Mouse (Mus musculus) spleen, adult 2 months (tissue): Measurements from ENCODE around the gene Ccdc173. TPM values are rescaled to one million over a fixed set of nuclear protein-coding genes. Genes with fewer than 3 reads are reported as not detected.

Source experiments
- DNase-seq, 2 experiments: peaks; one replicate each; pipeline versions ENCODE4 v3.0.0 to v3.0.0-alpha.2; 2012 to 2021; ENCODE audit warnings: low spot score in 2 of 2, low read depth in 1 of 2
- H3K27ac ChIP-seq: fragments of 200-500 bp; 2 replicates; pipeline ENCODE4 v1.5.1; 2012; ENCODE audit warnings: low read length, inconsistent platforms; ENCODE audit not compliant: insufficient read depth
- H3K27me3 ChIP-seq: fragments of 200-500 bp; 2 replicates; pipeline ENCODE4 v1.6.1; 2012; ENCODE audit warnings: mild to moderate bottlenecking, moderate library complexity, low read length, inconsistent platforms; ENCODE audit not compliant: control insufficient read depth, insufficient read depth
- H3K36me3 ChIP-seq: fragments of 200-500 bp; 2 replicates; pipeline ENCODE4 v1.6.1; 2012; ENCODE audit warnings: mild to moderate bottlenecking, low read length, inconsistent platforms; ENCODE audit not compliant: control insufficient read depth, insufficient read depth
- H3K4me1 ChIP-seq: fragments of 200-500 bp; 2 replicates; pipeline ENCODE4 v1.6.1; 2011; ENCODE audit warnings: inconsistent platforms; ENCODE audit not compliant: control insufficient read depth, insufficient read depth, insufficient read length
- H3K4me3 ChIP-seq: fragments of 200-500 bp; 2 replicates; pipeline ENCODE4 v1.5.1; 2011; ENCODE audit warnings: mild to moderate bottlenecking, inconsistent platforms; ENCODE audit not compliant: insufficient read depth, insufficient read length; ENCODE audit errors: extremely low read depth
- CTCF ChIP-seq: fragments of 200-500 bp; IDR thresholded peaks from 2 replicates; pipeline ENCODE4 v1.5.1; 2011; ENCODE audit warnings: mild to moderate bottlenecking, inconsistent platforms; ENCODE audit not compliant: insufficient read depth, insufficient read length, insufficient replicate concordance; ENCODE audit errors: extremely low read depth
- POLR2A ChIP-seq: fragments of 200-500 bp; IDR thresholded peaks from 2 replicates; pipeline ENCODE4 v1.6.1; 2011; ENCODE audit warnings: low read depth, low read length, inconsistent platforms
- WGBS: fragments of 180-500 bp; shearing (Covaris S2); methylation state at CpG from one replicate; pipeline ENCODE4 v1.1.7; 2018; 5-methylcytosine and 5-hydroxymethylcytosine counted together
- polyA plus RNA-seq: library from polyadenylated mRNA; depleted of rRNA; stranded (reverse); fragments of >200 nt; gene quantifications from 2 replicates; pipeline ENCODE4 v1.2.3, GENCODE M21; 2012

Ccdc173 gene
- polyA plus RNA-seq, 1 experiment, result not detected

DNA sequence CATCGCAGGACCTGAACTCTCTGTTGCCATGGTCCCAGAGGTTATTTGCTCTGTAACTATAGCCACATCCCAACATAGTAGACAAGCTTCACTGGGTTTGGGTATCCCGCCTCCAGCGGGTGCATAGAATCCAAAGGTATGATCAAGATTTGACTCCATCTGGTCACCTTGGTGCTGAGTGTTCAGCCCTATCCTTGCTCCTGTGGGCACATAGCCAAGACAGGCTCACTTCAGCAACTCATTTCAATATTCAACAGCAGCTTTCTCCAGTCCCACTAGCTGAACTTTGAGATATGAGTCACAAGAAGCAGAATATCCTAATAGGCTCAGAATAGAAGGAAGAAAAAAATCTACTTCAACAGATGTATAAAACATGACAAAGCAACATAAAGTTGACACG, 26.0 kb downstream of the Ccdc173 start:
- no peaks in the 10 kb centered on the region for H3K36me3 ChIP-seq
- DNase-seq, result no peak
- no peaks in the 10 kb centered on the region for H3K4me1 ChIP-seq
- H3K27ac ChIP-seq, result no peak overlapping the region
- WGBS, result 91% methylated on average over 4 of the region's 4 CpGs
- H3K4me3 ChIP-seq, result no peak overlapping the region
- no peaks in the 10 kb centered on the region for H3K27me3 ChIP-seq
- TF ChIP-seq CTCF, result no peak
- TF ChIP-seq POLR2A, result no peak

GRCm38 (mm10) chr2:69760980-69761379, 28.4 kb downstream of the Ccdc173 start:
- 86% methylated on average over 5 of the region's 5 CpGs for WGBS
- Histone ChIP-seq H3K36me3 (no peaks in the 10 kb centered on the region), H3K4me1 (no peaks in the 10 kb centered on the region), H3K4me3 (no peak overlapping the region), H3K27ac (no peak overlapping the region), H3K27me3 (no peaks in the 10 kb centered on the region)
- no peak for DNase-seq
- TF ChIP-seq CTCF, result no peak
- TF ChIP-seq POLR2A, result no peak

DNA sequence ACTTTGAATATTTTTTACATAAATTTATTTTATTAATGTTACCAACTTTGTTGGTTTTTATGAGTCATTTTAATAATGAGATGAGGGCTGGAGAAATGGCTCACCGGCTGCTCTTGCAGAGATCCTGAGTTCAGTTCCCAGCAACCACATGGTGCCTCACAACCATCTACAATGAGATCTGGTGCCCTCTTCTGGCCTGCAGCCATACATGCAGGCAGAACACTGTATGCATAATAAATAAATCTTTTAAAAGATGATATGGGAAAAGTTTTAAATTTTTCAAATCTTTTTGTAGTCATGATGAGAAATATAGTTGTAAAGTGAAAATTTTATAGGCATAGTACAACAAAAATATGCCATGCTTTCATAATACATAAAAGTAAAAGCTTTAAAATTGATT, 44.3 kb downstream of the Ccdc173 start:
- H3K4me3 ChIP-seq, result no peak overlapping the region
- H3K4me1 ChIP-seq, result no peaks in the 10 kb centered on the region
- H3K27me3 ChIP-seq, result no peaks in the 10 kb centered on the region
- H3K27ac ChIP-seq, result no peak overlapping the region
- 92% methylated on average over 1 of the region's 1 CpGs for WGBS
- no peak for DNase-seq
- TF ChIP-seq CTCF, result no peak
- peaks cover 26% of the 10 kb centered on the region for H3K36me3 ChIP-seq

- peak overlapping the region; percentile 92; the same call in 1 of the 2 replicates for H3K27ac ChIP-seq
- no peak for DNase-seq
- no peaks in the 10 kb centered on the region for H3K36me3 ChIP-seq
- no peaks in the 10 kb centered on the region for H3K4me1 ChIP-seq
- WGBS, result under 1% methylated on average over 13 of the region's 13 CpGs
- TF ChIP-seq CTCF (no peak), POLR2A (no peak)
- H3K27me3 ChIP-seq, result no peaks in the 10 kb centered on the region
- peak overlapping the region; percentile 95 for H3K4me3 ChIP-seq
Observed at GRCm38 (mm10) chr2:69723519-69723825, 65.9 kb downstream of the Ccdc173 start.

- peak overlapping the region; percentile 95 for H3K4me3 ChIP-seq
- no peaks in the 10 kb centered on the region for H3K27me3 ChIP-seq
- H3K4me1 ChIP-seq, result no peaks in the 10 kb centered on the region
- peak; percentile 80 to 89 for DNase-seq
- TF ChIP-seq CTCF (no peak), POLR2A (no peak)
- no peaks in the 10 kb centered on the region for H3K36me3 ChIP-seq
- H3K27ac ChIP-seq, result peak overlapping the region; percentile 92
- under 1% methylated on average over 91 of the region's 91 CpGs for WGBS
Observed at GRCm38 (mm10) chr2:69722650-69723518, 66.5 kb downstream of the Ccdc173 start.

DNA sequence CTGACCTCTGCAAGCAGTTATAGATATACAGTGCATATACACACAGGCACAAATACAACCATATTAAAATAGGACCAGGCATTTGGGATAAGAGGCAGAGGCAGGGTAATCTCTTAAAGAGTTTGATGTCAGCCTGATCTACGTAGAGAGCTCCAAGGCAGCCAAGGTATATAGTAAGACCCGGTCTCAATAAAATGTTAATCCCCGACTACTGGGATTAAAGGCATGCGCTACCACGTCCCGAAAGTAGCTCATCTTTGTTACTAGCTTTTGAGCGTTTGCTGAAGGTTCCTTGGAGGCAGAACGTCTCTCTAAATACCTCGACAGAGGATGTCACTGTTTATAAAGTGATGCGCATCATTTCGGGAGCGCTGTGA, 67.1 kb downstream of the Ccdc173 start, which contains the start of gene Ppig:
Gene Ppig, plus strand, starts transcription at position 273 of the 377 bp plus-strand sequence.
- Histone ChIP-seq H3K27me3 (no peaks in the 10 kb centered on the region), H3K4me3 (peak within 1 kb of the TSS; percentile 95), H3K36me3 (no peaks in the 10 kb centered on the region), H3K4me1 (no peaks in the 10 kb centered on the region), H3K27ac (peak within 1 kb of the TSS; percentile 92)
- 6% methylated on average over 12 of the region's 12 CpGs for WGBS
- no peak for DNase-seq
- no peak for TF ChIP-seq CTCF

- Histone ChIP-seq H3K27me3 (no peaks in the 10 kb centered on the region), H3K36me3 (no peaks in the 10 kb centered on the region), H3K4me3 (no peak overlapping the region), H3K27ac (no peak overlapping the region), H3K4me1 (no peaks in the 10 kb centered on the region)
- WGBS, result 53% methylated on average over 1 of the region's 1 CpGs
- no peak for DNase-seq
- no peak for TF ChIP-seq POLR2A
- TF ChIP-seq CTCF, result no peak
Observed at GRCm38 (mm10) chr2:69719121-69719520, 70.3 kb downstream of the Ccdc173 start.
